Mouse (Mus musculus): ENCODE measurements around the gene Il10rb.

Il10rb gene

GRCm38 (mm10) chr16:91405640-91406584 is at the start of gene Il10rb:
Gene Il10rb (plus strand): TSS chr16:91406164.
- no peak for DNase-seq (ENCODE audit: low read depth)

- DNase-seq (ENCODE audit: low read depth), result no peak
Observed at GRCm38 (mm10) chr16:91356760-91357525, 49.0 kb upstream of the Il10rb start.

GRCm38 (mm10) chr16:91357526-91357900 is 48.5 kb upstream of the Il10rb start:
- no peak for DNase-seq (ENCODE audit: low read depth)

- no peak for DNase-seq (ENCODE audit: low read depth)
Observed at GRCm38 (mm10) chr16:91358555-91358954, 47.4 kb upstream of the Il10rb start.

GRCm38 (mm10) chr16:91359531-91359930 is 46.4 kb upstream of the Il10rb start:
- no peak for DNase-seq (ENCODE audit: low read depth)

- no peak for DNase-seq (ENCODE audit: low read depth)
Observed at GRCm38 (mm10) chr16:91360162-91360561, 45.8 kb upstream of the Il10rb start.

GRCm38 (mm10) chr16:91362006-91362405 is 44.0 kb upstream of the Il10rb start:
- DNase-seq (ENCODE audit: low read depth), result no peak

GRCm38 (mm10) chr16:91362616-91363272 is 43.2 kb upstream of the Il10rb start:
- peak; percentile 49 for DNase-seq (ENCODE audit: low read depth)

- peak; percentile 58 for DNase-seq (ENCODE audit: low read depth)
Observed at GRCm38 (mm10) chr16:91363483-91363882, 42.5 kb upstream of the Il10rb start.

GRCm38 (mm10) chr16:91366567-91366966 is 39.4 kb upstream of the Il10rb start:
- no peak for DNase-seq (ENCODE audit: low read depth)

- no peak for DNase-seq (ENCODE audit: low read depth)
Observed at GRCm38 (mm10) chr16:91367066-91367465, 38.9 kb upstream of the Il10rb start.

- DNase-seq (ENCODE audit: low read depth), result no peak
Observed at GRCm38 (mm10) chr16:91372577-91373472, 33.1 kb upstream of the Il10rb start, which contains the start of gene Ifnar2. Gene Ifnar2 (plus strand): TSS chr16:91372783.

GRCm38 (mm10) chr16:91373473-91374252 is 32.3 kb upstream of the Il10rb start:
- DNase-seq (ENCODE audit: low read depth), result no peak

GRCm38 (mm10) chr16:91374253-91374634 is 31.7 kb upstream of the Il10rb start:
- DNase-seq (ENCODE audit: low read depth), result no peak

GRCm38 (mm10) chr16:91376701-91377100 is 29.3 kb upstream of the Il10rb start:
- DNase-seq (ENCODE audit: low read depth), result no peak

- DNase-seq (ENCODE audit: low read depth), result no peak
Observed at GRCm38 (mm10) chr16:91378431-91378986, 27.5 kb upstream of the Il10rb start.

- DNase-seq (ENCODE audit: low read depth), result no peak
Observed at GRCm38 (mm10) chr16:91378991-91379390, 27.0 kb upstream of the Il10rb start.

GRCm38 (mm10) chr16:91379412-91379811 is 26.6 kb upstream of the Il10rb start:
- DNase-seq (ENCODE audit: low read depth), result no peak

- DNase-seq (ENCODE audit: low read depth), result no peak
Observed at GRCm38 (mm10) chr16:91380151-91380550, 25.8 kb upstream of the Il10rb start.

GRCm38 (mm10) chr16:91381606-91382005 is 24.4 kb upstream of the Il10rb start:
- no peak for DNase-seq (ENCODE audit: low read depth)

Data from fibroblast of lung, adult 2 months (primary cell).